Mouse (Mus musculus) embryonic facial prominence, embryonic 13.5 days (tissue): ENCODE measurements around the gene 2310022B05Rik. TPM values are rescaled to one million over a fixed set of nuclear protein-coding genes. Genes with fewer than 3 reads are reported as not detected.

Experiments used
- ATAC-seq: fragments of 200-750 bp; cut with Nextera tagmentation; 2 replicates; pipeline ENCODE4 v1.8.0; 2017; ENCODE audit warnings: low read depth; ENCODE audit not compliant: insufficient number of reproducible peaks, insufficient read depth, low FRiP score, low TSS enrichment
- H3K27ac ChIP-seq: fragments of 300-500 bp; sonication (generic); 2 replicates; pipeline ENCODE4 v1.5.1; 2015; ENCODE audit warnings: moderate library complexity, mild to moderate bottlenecking, inconsistent platforms
- H3K27me3 ChIP-seq: fragments of 300-500 bp; sonication (generic); 2 replicates; pipeline ENCODE4 v1.6.1; 2015; ENCODE audit warnings: mild to moderate bottlenecking, inconsistent platforms
- H3K36me3 ChIP-seq: fragments of 300-500 bp; sonication (generic); 2 replicates; pipeline ENCODE4 v1.6.1; 2015; ENCODE audit warnings: mild to moderate bottlenecking, inconsistent platforms
- H3K4me1 ChIP-seq: fragments of 300-500 bp; sonication (generic); 2 replicates; pipeline ENCODE4 v1.6.1; 2015; ENCODE audit warnings: inconsistent platforms
- H3K4me2 ChIP-seq: fragments of 300-500 bp; sonication (generic); 2 replicates; pipeline ENCODE4 v1.6.1; 2015; ENCODE audit warnings: moderate library complexity, mild to moderate bottlenecking, inconsistent platforms
- H3K4me3 ChIP-seq: fragments of 300-500 bp; sonication (generic); 2 replicates; pipeline ENCODE4 v1.5.1; 2015; ENCODE audit warnings: mild to moderate bottlenecking, inconsistent platforms
- H3K9ac ChIP-seq: fragments of 300-500 bp; sonication (generic); 2 replicates; pipeline ENCODE4 v1.6.1; 2015; ENCODE audit warnings: mild to moderate bottlenecking, inconsistent platforms
- H3K9me3 ChIP-seq: fragments of 300-500 bp; sonication (generic); 2 replicates; pipeline ENCODE4 v1.6.1; 2016; ENCODE audit warnings: inconsistent platforms
- WGBS: fragments of 180-500 bp; shearing (Covaris S2); methylation state at CpG from one replicate; pipeline ENCODE4 v1.1.7; 2015; ENCODE audit warnings: mixed read lengths; 5-methylcytosine and 5-hydroxymethylcytosine counted together
- polyA plus RNA-seq: library from polyadenylated mRNA; unstranded; fragments of >200 nt; fragmentation: Nextera tagmentation; extraction: Ambion mirVana; gene quantifications from 2 replicates; pipeline ENCODE4 v1.2.1, GENCODE M21; 2015

The 2310022B05Rik gene
- polyA plus RNA-seq, 1 experiment from 2014 or later: 29.9 TPM

DNA sequence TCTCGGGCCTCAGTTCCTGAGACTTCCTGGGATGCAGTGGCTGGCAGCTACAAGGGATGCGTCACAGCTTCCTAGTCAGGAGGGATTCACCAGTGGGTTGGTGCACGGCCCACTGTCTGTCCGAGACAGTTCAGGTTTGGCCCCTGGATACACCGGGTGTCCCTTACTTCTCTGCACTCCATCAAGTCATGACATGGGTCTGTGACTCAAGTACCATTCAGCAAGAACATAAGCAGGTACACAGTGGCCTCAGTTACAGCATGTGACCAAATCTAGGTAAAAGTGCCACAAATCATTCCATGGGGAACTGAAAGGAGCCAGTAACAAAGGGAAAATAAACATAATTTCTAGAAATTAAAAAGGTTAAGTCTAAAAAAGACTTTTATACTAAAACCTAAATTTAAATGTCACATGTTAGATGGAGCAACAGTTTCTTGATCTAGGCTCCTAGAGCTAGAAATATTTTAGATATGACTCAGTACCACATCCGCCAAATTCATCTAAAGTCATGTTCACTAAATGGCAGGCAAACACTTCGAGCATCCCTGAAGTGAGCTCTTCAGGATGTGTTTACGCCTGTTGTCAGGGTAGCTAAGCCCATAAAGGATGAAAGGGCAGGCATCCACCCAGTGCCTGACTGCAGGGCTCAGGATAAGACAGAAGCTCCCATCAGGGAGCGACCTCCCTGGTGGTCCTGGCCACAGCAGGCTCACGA, 18.1 kb upstream of the 2310022B05Rik start:
- H3K4me3 ChIP-seq: no peak overlapping the region
- H3K36me3 ChIP-seq: peaks cover 76% of the 10 kb centered on the region
- H3K4me1 ChIP-seq: no peaks in the 10 kb centered on the region
- WGBS: 85% methylated on average over 10 of the region's 10 CpGs
- H3K27me3 ChIP-seq: no peaks in the 10 kb centered on the region
- H3K9me3 ChIP-seq: no peaks in the 10 kb centered on the region
- no peak overlapping the region for H3K4me2 ChIP-seq
- H3K9ac ChIP-seq: no peak overlapping the region
- no peak for ATAC-seq
- H3K27ac ChIP-seq: no peak overlapping the region

DNA sequence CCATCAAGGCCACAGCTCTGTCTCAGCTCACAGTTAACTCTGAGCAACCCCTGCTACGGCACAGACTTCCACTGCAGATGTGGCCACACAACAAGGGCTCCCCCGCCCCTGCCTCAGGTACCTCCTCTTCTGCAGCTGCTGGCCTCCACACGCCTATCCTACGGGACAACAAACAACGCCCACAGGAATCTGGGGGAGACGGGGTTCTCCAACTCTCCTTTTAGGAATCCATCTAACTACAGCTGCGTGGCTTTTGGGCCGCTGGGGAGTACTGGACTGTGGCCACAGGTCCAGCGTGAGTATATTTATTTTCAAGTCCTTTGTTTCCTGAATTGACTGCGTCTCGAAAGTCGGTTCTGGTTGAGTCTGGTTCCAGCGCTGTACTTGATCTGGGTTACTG, 15.1 kb upstream of the 2310022B05Rik start:
- WGBS: 93% methylated on average over 13 of the region's 13 CpGs
- no peaks in the 10 kb centered on the region for H3K27me3 ChIP-seq

GRCm38 (mm10) chr8:124677486-124677885, 14.3 kb upstream of the 2310022B05Rik start:
- Histone ChIP-seq H3K27me3 (no peaks in the 10 kb centered on the region), H3K4me2 (no peak overlapping the region), H3K4me3 (no peak overlapping the region), H3K36me3 (peaks cover 79% of the 10 kb centered on the region), H3K27ac (peak overlapping the region; percentile 71), H3K4me1 (peaks cover 7% of the 10 kb centered on the region), H3K9ac (peak overlapping the region; percentile 62), H3K9me3 (no peaks in the 10 kb centered on the region)
- peak; percentile 72; the same call in 1 of the 2 replicates for ATAC-seq
- 47% methylated on average over 12 of the region's 12 CpGs for WGBS

More for the DNA sequence above, 15.1 kb upstream of the 2310022B05Rik start:
- peaks cover 78% of the 10 kb centered on the region for H3K36me3 ChIP-seq
- ATAC-seq: no peak
- H3K9me3 ChIP-seq: no peaks in the 10 kb centered on the region
- H3K9ac ChIP-seq: no peak overlapping the region
- no peak overlapping the region for H3K4me2 ChIP-seq
- H3K4me1 ChIP-seq: no peaks in the 10 kb centered on the region
- H3K4me3 ChIP-seq: no peak overlapping the region
- H3K27ac ChIP-seq: no peak overlapping the region

DNA sequence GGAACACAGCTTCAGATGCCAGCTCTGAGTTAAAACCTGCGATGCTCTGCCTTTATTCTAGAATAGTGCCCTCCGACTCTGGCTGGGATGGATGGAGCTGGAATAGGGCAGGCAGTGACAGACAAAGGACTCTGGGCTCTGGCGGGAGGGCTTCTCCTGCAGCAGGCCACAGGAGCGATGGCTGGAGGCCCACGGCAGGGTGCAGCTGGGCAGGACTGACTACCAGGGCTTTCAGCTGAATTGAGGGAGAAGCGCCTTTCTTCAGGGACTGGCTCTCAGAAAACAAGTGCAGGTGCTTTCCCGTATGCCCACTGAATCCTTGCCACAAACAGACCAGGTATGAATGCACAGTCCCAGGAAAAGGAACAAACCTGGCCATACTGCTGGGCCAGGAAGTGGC, 13.9 kb upstream of the 2310022B05Rik start:
- no peaks in the 10 kb centered on the region for H3K9me3 ChIP-seq
- no peak overlapping the region for H3K4me2 ChIP-seq
- H3K27me3 ChIP-seq: no peaks in the 10 kb centered on the region
- H3K4me3 ChIP-seq: no peak overlapping the region
- H3K4me1 ChIP-seq: peaks cover 11% of the 10 kb centered on the region
- peak overlapping the region; percentile 71 for H3K27ac ChIP-seq
- H3K9ac ChIP-seq: peak overlapping the region; percentile 62
- whole genome bisulfite sequencing: 86% methylated on average over 7 of the region's 7 CpGs
- no peak for ATAC-seq
- H3K36me3 ChIP-seq: peaks cover 76% of the 10 kb centered on the region

GRCm38 (mm10) chr8:124676661-124677060, 13.5 kb upstream of the 2310022B05Rik start:
- Histone ChIP-seq H3K9ac (no peak overlapping the region), H3K4me3 (no peak overlapping the region), H3K4me2 (no peak overlapping the region), H3K9me3 (no peaks in the 10 kb centered on the region), H3K27me3 (no peaks in the 10 kb centered on the region), H3K27ac (no peak overlapping the region), H3K36me3 (peaks cover 72% of the 10 kb centered on the region), H3K4me1 (peaks cover 12% of the 10 kb centered on the region)
- ATAC-seq: no peak
- WGBS: 94% methylated on average over 4 of the region's 4 CpGs

DNA sequence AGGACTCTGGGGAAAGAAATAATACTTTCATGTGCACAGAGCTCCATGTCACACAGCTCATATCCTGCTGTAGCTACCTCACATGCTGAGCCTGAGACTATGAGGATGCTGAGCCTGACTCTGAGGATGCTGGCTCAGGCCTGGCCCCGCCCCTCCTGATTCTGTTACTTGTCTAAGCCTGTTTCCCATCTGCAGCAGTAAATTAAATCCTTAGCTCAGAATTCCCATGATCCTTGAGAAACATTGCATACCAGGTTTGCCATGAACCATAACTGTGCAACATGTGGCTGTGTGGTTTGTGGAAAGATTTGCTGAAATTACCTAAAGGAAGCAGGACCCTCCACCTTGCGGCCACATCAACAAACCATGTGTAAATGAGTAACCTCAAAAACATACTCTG, 9.2 kb upstream of the 2310022B05Rik start:
- ATAC-seq: peak; percentile 39; the same call in 1 of the 2 replicates
- H3K4me2 ChIP-seq: no peak overlapping the region
- H3K27ac ChIP-seq: peak overlapping the region; percentile 44; the same call in 1 of the 2 replicates
- H3K4me1 ChIP-seq: peaks cover 12% of the 10 kb centered on the region
- H3K4me3 ChIP-seq: no peak overlapping the region
- 0 out of 2 replicates have a peak overlapping the region, but pooled peaks have one; percentile 6 for H3K9ac ChIP-seq
- H3K36me3 ChIP-seq: peaks cover 39% of the 10 kb centered on the region
- H3K9me3 ChIP-seq: no peaks in the 10 kb centered on the region
- H3K27me3 ChIP-seq: no peaks in the 10 kb centered on the region
- 69% methylated on average over 2 of the region's 2 CpGs for WGBS

DNA sequence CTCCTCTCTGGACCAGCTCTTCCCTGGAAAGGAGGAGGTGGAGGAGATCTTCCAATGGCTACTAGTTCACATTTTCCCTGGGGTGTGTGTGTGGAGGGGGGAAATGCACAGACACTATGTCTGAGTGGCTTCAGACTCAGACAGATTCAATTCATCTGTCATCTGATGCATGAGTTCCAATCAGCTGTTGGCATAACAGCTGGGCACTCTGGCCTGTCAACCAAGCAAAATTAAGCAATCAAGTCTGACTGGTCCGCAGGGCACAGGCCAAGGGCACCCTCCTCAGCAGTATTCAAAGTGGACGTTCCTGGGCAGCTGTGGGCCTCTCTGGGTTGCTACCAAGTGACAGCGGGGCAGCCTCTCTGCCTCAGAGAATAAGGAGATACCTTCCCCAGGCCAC, 5.6 kb upstream of the 2310022B05Rik start:
- Histone ChIP-seq H3K4me2 (no peak overlapping the region), H3K4me1 (peaks cover 12% of the 10 kb centered on the region), H3K27me3 (no peaks in the 10 kb centered on the region), H3K36me3 (peaks cover 12% of the 10 kb centered on the region), H3K27ac (no peak overlapping the region), H3K4me3 (no peak overlapping the region), H3K9me3 (no peaks in the 10 kb centered on the region), H3K9ac (no peak overlapping the region)
- ATAC-seq: no peak
- WGBS: 81% methylated on average over 3 of the region's 3 CpGs

- no peak overlapping the region for H3K27ac ChIP-seq
- 0 out of 2 replicates have a peak, but pooled peaks cover 2% of the 10 kb centered on the region for H3K36me3 ChIP-seq
- 76% methylated on average over 3 of the region's 3 CpGs for WGBS
- no peak overlapping the region for H3K4me3 ChIP-seq
- no peak overlapping the region for H3K9ac ChIP-seq
- H3K27me3 ChIP-seq: no peaks in the 10 kb centered on the region
- H3K4me2 ChIP-seq: no peak overlapping the region
- ATAC-seq: no peak
- H3K9me3 ChIP-seq: no peaks in the 10 kb centered on the region
- peaks cover 33% of the 10 kb centered on the region for H3K4me1 ChIP-seq
Measured at GRCm38 (mm10) chr8:124664414-124664813, 1.2 kb upstream of the 2310022B05Rik start.

DNA sequence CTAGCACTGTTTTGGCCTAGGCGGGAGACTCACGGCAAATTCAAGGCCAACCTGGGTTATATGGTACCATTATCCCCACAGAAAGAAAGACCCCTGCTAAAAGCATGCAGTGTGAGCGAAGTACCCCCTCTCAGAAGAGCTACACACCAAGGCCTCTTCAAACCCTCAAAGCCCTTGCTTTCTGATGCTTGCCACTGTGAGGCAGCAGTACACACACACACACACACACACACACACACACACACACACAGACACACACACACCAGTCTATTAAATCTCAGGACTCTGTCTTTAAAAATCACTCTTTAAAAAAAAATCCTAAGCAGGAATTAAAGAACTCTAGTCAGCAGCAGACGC, 683 bp upstream of the 2310022B05Rik start:
- peaks cover 36% of the 10 kb centered on the region for H3K4me1 ChIP-seq
- 0 out of 2 replicates have a peak, but pooled peaks cover 4% of the 10 kb centered on the region for H3K36me3 ChIP-seq
- peak overlapping the region; percentile 85 for H3K4me3 ChIP-seq
- no peaks in the 10 kb centered on the region for H3K9me3 ChIP-seq
- peak overlapping the region; percentile 92 for H3K9ac ChIP-seq
- H3K4me2 ChIP-seq: peak overlapping the region; percentile 83
- peak overlapping the region; percentile 89 for H3K27ac ChIP-seq
- ATAC-seq: no peak
- H3K27me3 ChIP-seq: no peaks in the 10 kb centered on the region
- WGBS: 42% methylated on average over 4 of the region's 4 CpGs

- Histone ChIP-seq H3K4me3 (peak overlapping the region; percentile 85), H3K4me2 (peak overlapping the region; percentile 83), H3K27me3 (no peaks in the 10 kb centered on the region), H3K9me3 (no peaks in the 10 kb centered on the region), H3K9ac (peak overlapping the region; percentile 92), H3K27ac (peak overlapping the region; percentile 89), H3K4me1 (peaks cover 43% of the 10 kb centered on the region), H3K36me3 (peaks cover 4% of the 10 kb centered on the region; the same call in 1 of the 2 replicates)
- WGBS: under 1% methylated on average over 49 of the region's 49 CpGs
- ATAC-seq: peak; percentile 11; the same call in 1 of the 2 replicates
Measured at GRCm38 (mm10) chr8:124662446-124663111, 590 bp downstream of the 2310022B05Rik start.

DNA sequence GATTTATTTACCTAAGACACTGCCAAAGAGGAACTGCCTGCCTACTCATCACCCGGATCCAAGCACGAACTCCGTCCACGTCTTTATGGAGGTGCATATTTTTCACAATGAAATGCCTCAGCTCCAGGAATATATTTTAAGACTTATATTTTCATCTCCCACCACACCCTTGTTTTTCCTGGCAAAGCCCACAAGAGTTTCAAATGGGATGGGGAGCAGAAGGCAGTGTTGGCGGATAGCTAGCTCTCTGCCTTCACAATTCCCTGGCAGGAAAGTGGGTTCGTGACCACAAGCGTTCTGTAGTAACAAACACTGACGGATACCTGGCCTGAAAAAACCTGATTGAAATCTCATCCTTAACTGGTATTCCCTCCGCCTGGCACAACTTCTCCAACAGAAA, 1.4 kb downstream of the 2310022B05Rik start:
- peaks cover 43% of the 10 kb centered on the region for H3K4me1 ChIP-seq
- no peak for ATAC-seq
- H3K27me3 ChIP-seq: no peaks in the 10 kb centered on the region
- peaks cover 4% of the 10 kb centered on the region; the same call in 1 of the 2 replicates for H3K36me3 ChIP-seq
- H3K4me2 ChIP-seq: peak overlapping the region; percentile 83
- H3K4me3 ChIP-seq: peak overlapping the region; percentile 85
- peak overlapping the region; percentile 92 for H3K9ac ChIP-seq
- 34% methylated on average over 9 of the region's 9 CpGs for WGBS
- no peaks in the 10 kb centered on the region for H3K9me3 ChIP-seq
- peak overlapping the region; percentile 89 for H3K27ac ChIP-seq

DNA sequence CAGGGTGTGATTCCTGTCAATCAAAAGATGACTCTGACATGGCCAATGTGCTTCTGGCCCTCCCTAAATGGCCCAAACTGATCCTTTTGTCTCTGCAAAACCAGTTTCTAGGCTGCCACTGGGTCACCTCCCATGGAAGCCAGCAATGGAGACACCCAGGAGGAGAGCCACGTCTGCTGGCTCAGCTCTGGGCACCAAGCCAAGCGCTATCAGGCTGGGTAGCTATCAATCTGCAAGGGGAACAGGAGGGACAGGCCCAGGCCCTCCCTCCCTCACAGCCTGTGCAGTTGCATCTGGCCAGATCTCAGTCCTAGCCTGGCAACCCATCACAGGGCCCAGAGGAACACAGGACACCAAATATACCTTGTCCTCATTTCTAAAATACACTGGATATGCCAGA, 4.8 kb downstream of the 2310022B05Rik start:
- Histone ChIP-seq H3K36me3 (peaks cover 16% of the 10 kb centered on the region), H3K27me3 (no peaks in the 10 kb centered on the region), H3K4me1 (peaks cover 46% of the 10 kb centered on the region), H3K9ac (no peak overlapping the region), H3K4me3 (no peak overlapping the region), H3K4me2 (no peak overlapping the region), H3K27ac (peak overlapping the region; percentile 34; the same call in 1 of the 2 replicates), H3K9me3 (no peaks in the 10 kb centered on the region)
- WGBS: 55% methylated on average over 2 of the region's 2 CpGs
- ATAC-seq: no peak
